Mouse (Mus musculus) embryonic facial prominence, embryonic 11.5 days (tissue): ENCODE measurements at regions not wholly inside any gene's neighbourhood (a gene's known extent, or its start where the extent isn't known, plus 50 kb on each side); places are given as distances from the start of the nearest gene placed in this dataset.

Source experiments
- ATAC-seq: fragments of 200-750 bp; cut with Nextera tagmentation; replicated peaks from 2 replicates; pipeline ENCODE4 v1.8.0; 2017; ENCODE audit warnings: low read depth; ENCODE audit not compliant: insufficient number of reproducible peaks, low FRiP score, low TSS enrichment
- DNase-seq: peaks from one replicate; pipeline ENCODE4 v3.0.0-alpha.2; 2015; ENCODE audit warnings: low spot score
- H3K27ac ChIP-seq: fragments of 300-500 bp; sonication (generic); replicated peaks from 2 replicates; pipeline ENCODE4 v1.5.1; 2014; ENCODE audit warnings: mild to moderate bottlenecking, low read depth, low read length, control low read depth
- H3K27me3 ChIP-seq: fragments of 300-500 bp; sonication (generic); 2 replicates; pipeline ENCODE4 v1.6.1; 2014; ENCODE audit warnings: mild to moderate bottlenecking, low read length, moderate library complexity, mixed read lengths; ENCODE audit not compliant: control insufficient read depth, insufficient read depth
- H3K36me3 ChIP-seq: fragments of 300-500 bp; sonication (generic); replicated peaks from 2 replicates; pipeline ENCODE4 v1.6.1; 2014; ENCODE audit warnings: low read depth, mild to moderate bottlenecking, low read length, moderate library complexity, mixed read lengths; ENCODE audit not compliant: control insufficient read depth, insufficient read depth
- H3K4me1 ChIP-seq: fragments of 300-500 bp; sonication (generic); 2 replicates; pipeline ENCODE4 v1.6.1; 2014; ENCODE audit warnings: low read length, mixed read lengths; ENCODE audit not compliant: control insufficient read depth, insufficient read depth
- H3K4me2 ChIP-seq: fragments of 300-500 bp; sonication (generic); 2 replicates; pipeline ENCODE4 v1.6.1; 2014; ENCODE audit warnings: low read depth, mild to moderate bottlenecking, control low read depth, low read length, moderate library complexity
- H3K4me3 ChIP-seq: fragments of 300-500 bp; sonication (generic); 2 replicates; pipeline ENCODE4 v1.5.1; 2014; ENCODE audit warnings: low read depth, low read length, control low read depth
- H3K9ac ChIP-seq: fragments of 300-500 bp; sonication (generic); replicated peaks from 2 replicates; pipeline ENCODE4 v1.6.1; 2014; ENCODE audit warnings: mild to moderate bottlenecking, control low read depth, low read length
- H3K9me3 ChIP-seq: fragments of 300-500 bp; sonication (generic); replicated peaks from 2 replicates; pipeline ENCODE4 v1.6.1; 2016; ENCODE audit warnings: mild to moderate bottlenecking, low read length, inconsistent platforms, mixed read lengths; ENCODE audit not compliant: control insufficient read depth
- WGBS: fragments of 180-500 bp; shearing (Covaris S2); extraction: QIAGEN DNeasy Blood & Tissue Kit; methylation state at CpG from one replicate; pipeline ENCODE4 v1.1.7; 2014; 5-methylcytosine and 5-hydroxymethylcytosine counted together

DNA sequence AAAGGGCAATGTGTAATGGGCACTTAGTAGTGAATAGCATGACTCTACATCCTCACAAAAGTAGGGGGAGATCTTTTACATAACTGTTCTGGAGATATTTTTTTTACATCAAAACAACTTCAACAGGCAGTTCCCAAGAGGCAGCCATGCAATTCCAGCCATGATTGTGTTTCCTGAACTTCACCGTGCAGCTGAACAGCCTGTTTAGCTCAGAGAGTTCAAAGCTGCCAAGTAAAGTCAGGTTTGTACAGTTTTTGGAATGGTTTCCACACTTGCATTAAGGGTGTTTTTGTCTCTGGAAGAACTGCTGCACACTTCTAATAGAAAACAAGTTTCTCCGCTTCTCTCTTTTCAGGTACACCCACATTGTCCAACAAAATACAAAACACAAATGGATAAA lies 1065.6 kb downstream of the Efna5 start:
- Histone ChIP-seq H3K27ac (no peak overlapping the region), H3K4me2 (no peak overlapping the region), H3K4me3 (no peak overlapping the region), H3K4me1 (no peaks in the 10 kb centered on the region), H3K9ac (no peak overlapping the region), H3K9me3 (no peaks in the 10 kb centered on the region), H3K36me3 (no peaks in the 10 kb centered on the region; the same call in 1 of the 2 replicates), H3K27me3 (no peaks in the 10 kb centered on the region)
- ATAC-seq (no peak), DNase-seq (no peak)
- 68% methylated on average over 2 of the region's 2 CpGs for WGBS

DNA sequence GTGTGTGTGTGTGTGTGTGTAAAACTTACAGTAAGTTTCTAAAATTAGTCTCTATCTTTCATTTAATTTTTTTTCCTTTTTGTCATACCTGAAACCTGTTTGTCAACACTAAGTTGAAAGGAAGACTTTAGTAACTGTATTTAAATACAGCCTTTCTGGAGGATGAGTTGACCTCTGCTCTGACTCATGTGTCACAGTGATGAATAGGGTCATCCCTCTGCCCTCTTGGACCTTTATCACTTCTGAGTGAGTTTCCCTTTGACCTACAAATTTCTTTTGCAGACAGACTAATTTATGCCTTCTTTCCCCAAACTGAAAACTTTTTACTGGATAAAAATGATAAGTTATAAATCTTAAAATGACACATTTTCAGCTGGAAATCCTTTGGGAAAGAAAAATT lies 1112.8 kb downstream of the Efna5 start:
- no peaks in the 10 kb centered on the region for H3K9me3 ChIP-seq
- no peak overlapping the region for H3K4me3 ChIP-seq
- no peak overlapping the region for H3K9ac ChIP-seq
- H3K4me2 ChIP-seq, result no peak overlapping the region
- H3K27me3 ChIP-seq, result no peaks in the 10 kb centered on the region
- DNase-seq, result no peak
- no peak for ATAC-seq
- H3K27ac ChIP-seq, result no peak overlapping the region
- no peaks in the 10 kb centered on the region for H3K36me3 ChIP-seq
- no peaks in the 10 kb centered on the region for H3K4me1 ChIP-seq

DNA sequence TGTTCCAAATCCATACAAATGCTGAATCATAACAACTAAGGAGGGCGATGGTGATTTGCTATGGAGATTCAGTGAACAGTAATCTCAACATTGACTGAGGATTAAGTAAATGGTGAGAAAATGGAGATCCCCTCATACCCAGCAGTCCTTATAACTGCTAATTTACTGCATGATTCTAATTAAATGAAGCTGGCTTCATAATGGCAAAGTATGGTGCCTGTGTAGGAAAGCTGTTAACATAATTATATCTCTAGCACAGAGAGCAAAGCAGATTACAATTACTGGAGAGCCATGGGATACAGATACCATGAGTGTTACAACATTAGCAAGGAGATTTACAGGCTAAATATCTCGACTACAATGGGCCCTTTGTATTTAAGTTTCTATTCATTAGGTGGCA lies 1116.0 kb downstream of the Efna5 start:
- no peak overlapping the region for H3K4me2 ChIP-seq
- H3K27me3 ChIP-seq, result no peaks in the 10 kb centered on the region
- H3K9ac ChIP-seq, result no peak overlapping the region
- no peak overlapping the region for H3K4me3 ChIP-seq
- WGBS, result 61% methylated on average over 2 of the region's 2 CpGs
- no peak overlapping the region for H3K27ac ChIP-seq
- ATAC-seq (no peak), DNase-seq (no peak)
- no peaks in the 10 kb centered on the region for H3K4me1 ChIP-seq
- H3K36me3 ChIP-seq, result no peaks in the 10 kb centered on the region
- H3K9me3 ChIP-seq, result no peaks in the 10 kb centered on the region
